Mouse (Mus musculus): ENCODE results near the gene Syngap1.

- TF ChIP-seq CTCF (IDR thresholded peaks at IDR 0.05; ENCODE audit: insufficient read depth, low read length) (no peak), POLR2A (IDR thresholded peaks at IDR 0.05; ENCODE audit: borderline replicate concordance, extremely low read depth, low read depth, low read length) (no peak)
Observed at GRCm38 (mm10) chr17:26894342-26894741, 46.7 kb upstream of the Syngap1 start.
